Mouse (Mus musculus): ENCODE data around the gene Nhp2. TPM values are rescaled to one million over a fixed set of nuclear protein-coding genes. Genes with fewer than 3 reads are reported as not detected.

Nhp2 gene
- polyA plus RNA-seq, 1 experiment from 2014 or later: 99.6 TPM

GRCm38 (mm10) chr11:51643761-51644160 lies 24.2 kb downstream of the Nhp2 start:
- Histone ChIP-seq H3K4me3 (no peak overlapping the region), H3K36me3 (peaks cover 9% of the 10 kb centered on the region), H3K9me3 (no peaks in the 10 kb centered on the region), H3K4me1 (replicated peaks) (peaks cover 32% of the 10 kb centered on the region), H3K27ac (peak overlapping the region; percentile 48; the same call in 1 of the 2 replicates), H3K9ac (0 out of 2 replicates have a peak overlapping the region, but pooled peaks have one; percentile 8), H3K27me3 (0 out of 2 replicates have a peak, but pooled peaks cover under 1% of the 10 kb centered on the region), H3K4me2 (no peak overlapping the region)
- 47% methylated on average over 15 of the region's 15 CpGs for WGBS
- ATAC-seq (ENCODE audit: low FRiP score): no peak

DNA sequence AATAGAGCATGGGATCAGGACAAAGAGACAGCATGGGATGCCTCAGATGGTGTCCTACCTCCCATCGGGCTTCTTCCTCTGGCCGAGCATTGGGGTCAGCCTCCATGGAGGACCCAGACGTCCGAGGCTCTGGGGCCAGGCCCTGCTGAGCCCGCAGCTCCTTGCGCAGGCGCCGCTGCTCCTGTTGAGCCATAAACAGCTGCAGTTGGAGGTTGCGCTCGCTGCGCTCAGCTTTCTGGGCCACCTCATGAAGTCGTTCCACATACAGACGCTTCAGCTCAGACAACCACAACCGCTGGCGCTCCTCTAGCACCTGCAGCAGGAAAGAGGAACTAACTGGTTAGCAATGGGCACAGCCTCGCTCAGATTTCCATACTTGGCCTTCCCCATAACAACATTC lies 24.7 kb downstream of the Nhp2 start:
- 0 out of 2 replicates have a peak overlapping the region, but pooled peaks have one; percentile 8 for H3K9ac ChIP-seq
- peaks cover 9% of the 10 kb centered on the region for H3K36me3 ChIP-seq
- H3K27me3 ChIP-seq: peaks cover 5% of the 10 kb centered on the region
- no peak overlapping the region for H3K4me2 ChIP-seq
- 0 out of 2 replicates have a peak overlapping the region, but pooled peaks have one; percentile 48 for H3K27ac ChIP-seq
- H3K4me1 ChIP-seq (replicated peaks): peaks cover 36% of the 10 kb centered on the region
- WGBS: 79% methylated on average over 16 of the region's 16 CpGs
- no peak for ATAC-seq (ENCODE audit: low FRiP score)
- no peak overlapping the region for H3K4me3 ChIP-seq
- H3K9me3 ChIP-seq: no peaks in the 10 kb centered on the region

DNA sequence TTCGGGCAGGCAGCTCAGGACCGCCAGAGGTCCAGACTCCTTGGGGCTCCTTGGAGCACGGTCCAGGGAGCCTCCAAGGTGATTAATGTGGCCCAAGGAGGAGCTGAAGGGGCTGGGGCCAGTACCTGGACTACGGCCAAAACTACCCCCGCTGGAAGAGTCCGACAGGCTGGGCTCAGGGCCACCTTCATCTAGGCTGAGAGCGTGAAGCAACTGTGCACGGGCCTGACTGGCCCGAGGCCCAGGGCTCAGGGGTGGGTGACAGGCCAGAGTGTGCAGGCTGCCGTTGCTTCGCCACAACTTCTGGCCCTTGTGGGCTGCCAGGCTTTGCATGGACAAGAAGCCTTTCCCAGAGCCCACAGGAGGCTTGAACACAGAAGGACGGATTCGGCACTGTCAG lies 25.8 kb downstream of the Nhp2 start:
- no peak overlapping the region for H3K9ac ChIP-seq
- H3K27ac ChIP-seq: no peak overlapping the region
- peaks cover 15% of the 10 kb centered on the region for H3K27me3 ChIP-seq
- WGBS: 85% methylated on average over 13 of the region's 13 CpGs
- H3K9me3 ChIP-seq: no peaks in the 10 kb centered on the region
- ATAC-seq (ENCODE audit: low FRiP score): no peak
- H3K36me3 ChIP-seq: peaks cover 9% of the 10 kb centered on the region
- peaks cover 47% of the 10 kb centered on the region for H3K4me1 ChIP-seq (replicated peaks)
- no peak overlapping the region for H3K4me3 ChIP-seq
- no peak overlapping the region for H3K4me2 ChIP-seq

- Histone ChIP-seq H3K4me2 (no peak overlapping the region), H3K9ac (no peak overlapping the region), H3K27me3 (peaks cover 21% of the 10 kb centered on the region), H3K4me3 (no peak overlapping the region), H3K9me3 (no peaks in the 10 kb centered on the region), H3K36me3 (peaks cover 9% of the 10 kb centered on the region), H3K27ac (no peak overlapping the region), H3K4me1 (replicated peaks) (peaks cover 56% of the 10 kb centered on the region)
- WGBS: 83% methylated on average over 7 of the region's 7 CpGs
- no peak for ATAC-seq (ENCODE audit: low FRiP score)
These were observed 26.7 kb downstream of the Nhp2 start for GRCm38 (mm10) chr11:51646245-51646644.

DNA sequence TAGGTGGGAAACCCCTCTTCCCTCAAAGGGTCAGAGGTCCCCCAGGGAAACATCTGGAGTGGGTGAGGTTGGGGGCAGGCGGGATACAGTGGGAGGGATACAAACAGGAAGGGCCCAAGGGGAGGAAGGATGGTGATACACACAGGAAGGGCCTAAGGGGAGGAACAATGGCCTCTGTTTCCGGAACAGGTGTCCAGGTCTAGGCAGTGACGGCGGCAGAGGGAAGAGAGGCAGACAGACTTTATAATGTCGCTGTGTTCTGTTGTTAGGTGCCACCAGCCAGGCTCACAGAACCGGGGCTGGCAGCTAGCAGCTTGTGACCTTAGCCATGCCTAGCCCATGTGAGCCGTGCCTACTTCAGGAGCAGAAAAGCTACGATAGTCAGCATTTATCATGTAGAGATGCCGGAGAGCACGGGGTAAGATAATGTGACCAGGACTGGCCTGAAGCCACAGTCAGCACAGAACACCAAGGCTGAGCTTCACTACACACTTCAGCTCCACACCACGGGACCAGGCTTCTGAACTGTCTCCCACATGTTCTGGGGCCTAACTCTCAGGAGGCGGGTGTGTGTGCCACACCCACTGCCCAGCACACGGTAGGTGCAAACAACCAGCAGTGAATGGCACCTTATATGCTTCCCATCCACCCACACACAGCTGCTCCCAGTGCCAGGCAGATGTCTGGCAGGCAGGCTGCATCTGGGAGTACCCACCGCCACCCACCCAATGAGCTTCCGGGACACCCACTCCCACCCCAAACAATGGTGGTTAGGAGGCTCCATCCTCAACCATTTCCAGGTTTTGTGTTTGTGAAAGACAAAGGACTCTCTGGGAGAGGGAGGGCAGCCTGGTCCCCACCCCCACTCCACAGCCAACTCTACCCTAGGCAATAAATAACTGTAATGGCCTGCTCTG lies 27.5 kb downstream of the Nhp2 start:
- peaks cover 56% of the 10 kb centered on the region for H3K4me1 ChIP-seq (replicated peaks)
- WGBS: 80% methylated on average over 15 of the region's 15 CpGs
- H3K9ac ChIP-seq: no peak overlapping the region
- H3K27ac ChIP-seq: peak overlapping the region; percentile 23
- H3K36me3 ChIP-seq: peaks cover 9% of the 10 kb centered on the region
- H3K27me3 ChIP-seq: peaks cover 21% of the 10 kb centered on the region
- no peak for ATAC-seq (ENCODE audit: low FRiP score)
- H3K9me3 ChIP-seq: no peaks in the 10 kb centered on the region
- H3K4me3 ChIP-seq: no peak overlapping the region
- no peak overlapping the region for H3K4me2 ChIP-seq

DNA sequence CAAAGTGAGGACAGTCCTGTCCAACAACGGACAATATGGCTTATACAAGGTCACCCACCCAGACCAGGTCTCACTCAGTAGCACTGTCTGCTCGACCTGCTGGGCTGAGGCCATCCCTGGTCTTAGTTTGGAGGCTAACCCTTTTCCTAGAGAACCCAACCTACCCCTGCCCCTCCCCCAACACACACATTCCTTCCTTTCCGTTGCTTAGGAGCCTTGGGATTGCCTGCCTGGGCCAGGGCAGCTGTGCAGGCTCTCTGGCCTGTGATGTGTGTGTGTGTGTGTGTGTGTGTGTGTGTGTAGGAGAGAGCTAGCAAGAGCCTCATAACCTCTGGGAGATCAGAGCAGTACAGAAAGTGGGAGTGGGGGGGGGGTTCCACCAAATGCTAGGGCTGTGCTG lies 29.0 kb downstream of the Nhp2 start:
- H3K4me1 ChIP-seq (replicated peaks): peaks cover 54% of the 10 kb centered on the region
- H3K4me3 ChIP-seq: 0 out of 2 replicates have a peak overlapping the region, but pooled peaks have one; percentile 67
- peak overlapping the region; percentile 91 for H3K4me2 ChIP-seq
- H3K9me3 ChIP-seq: no peaks in the 10 kb centered on the region
- peak; percentile 30; the same call in 1 of the 2 replicates for ATAC-seq (ENCODE audit: low FRiP score)
- peaks cover 7% of the 10 kb centered on the region for H3K36me3 ChIP-seq
- WGBS: 3% methylated on average over 3 of the region's 3 CpGs
- H3K27me3 ChIP-seq: peaks cover 25% of the 10 kb centered on the region
- peak overlapping the region; percentile 81; the same call in 1 of the 2 replicates for H3K9ac ChIP-seq
- H3K27ac ChIP-seq: peak overlapping the region; percentile 55

- Histone ChIP-seq H3K4me1 (replicated peaks) (peaks cover 47% of the 10 kb centered on the region), H3K36me3 (peaks cover 4% of the 10 kb centered on the region; the same call in 1 of the 2 replicates), H3K4me3 (peak overlapping the region; percentile 67), H3K27ac (peak overlapping the region; percentile 55), H3K9ac (peak overlapping the region; percentile 81), H3K4me2 (peak overlapping the region; percentile 91), H3K27me3 (peaks cover 28% of the 10 kb centered on the region), H3K9me3 (no peaks in the 10 kb centered on the region)
- 23% methylated on average over 11 of the region's 11 CpGs for WGBS
- ATAC-seq (ENCODE audit: low FRiP score): no peak
These were observed 29.8 kb downstream of the Nhp2 start for GRCm38 (mm10) chr11:51649111-51649888.

DNA sequence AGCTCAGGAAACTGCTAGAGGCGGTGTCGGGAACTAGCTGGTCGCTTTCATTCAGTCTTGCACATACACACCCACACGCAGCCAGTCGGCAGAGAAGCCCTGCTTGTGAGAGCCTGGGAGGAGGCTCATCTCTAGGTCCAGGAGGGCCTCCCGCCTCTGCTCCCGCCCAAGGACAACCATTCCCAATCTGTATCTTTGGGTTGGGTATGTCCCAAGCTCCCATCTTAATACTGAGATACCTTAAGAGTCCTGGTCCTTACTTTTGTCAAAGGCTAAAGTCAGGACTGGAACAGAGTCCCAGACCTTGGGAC lies 30.3 kb downstream of the Nhp2 start:
- H3K9ac ChIP-seq: peak overlapping the region; percentile 81

GRCm38 (mm10) chr11:51650261-51650660 lies 30.7 kb downstream of the Nhp2 start:
- ATAC-seq (ENCODE audit: low FRiP score): 0 out of 2 replicates have a peak, but pooled peaks have one; percentile 11
- Histone ChIP-seq H3K27ac (no peak overlapping the region; the same call in 1 of the 2 replicates), H3K4me1 (replicated peaks) (peaks cover 45% of the 10 kb centered on the region), H3K9ac (peak overlapping the region; percentile 81), H3K9me3 (no peaks in the 10 kb centered on the region), H3K36me3 (peaks cover 2% of the 10 kb centered on the region; the same call in 1 of the 2 replicates), H3K4me2 (peak overlapping the region; percentile 91), H3K27me3 (peaks cover 28% of the 10 kb centered on the region), H3K4me3 (peak overlapping the region; percentile 67)
- WGBS: under 1% methylated on average over 30 of the region's 30 CpGs

More for the DNA sequence above, 30.3 kb downstream of the Nhp2 start:
- H3K9me3 ChIP-seq: no peaks in the 10 kb centered on the region
- peak overlapping the region; percentile 91 for H3K4me2 ChIP-seq
- peaks cover 4% of the 10 kb centered on the region; the same call in 1 of the 2 replicates for H3K36me3 ChIP-seq
- H3K27me3 ChIP-seq: peaks cover 28% of the 10 kb centered on the region
- peak overlapping the region; percentile 55; the same call in 1 of the 2 replicates for H3K27ac ChIP-seq
- ATAC-seq (ENCODE audit: low FRiP score): no peak
- peak overlapping the region; percentile 67 for H3K4me3 ChIP-seq
- H3K4me1 ChIP-seq (replicated peaks): peaks cover 46% of the 10 kb centered on the region
- 7% methylated on average over 7 of the region's 7 CpGs for WGBS

DNA sequence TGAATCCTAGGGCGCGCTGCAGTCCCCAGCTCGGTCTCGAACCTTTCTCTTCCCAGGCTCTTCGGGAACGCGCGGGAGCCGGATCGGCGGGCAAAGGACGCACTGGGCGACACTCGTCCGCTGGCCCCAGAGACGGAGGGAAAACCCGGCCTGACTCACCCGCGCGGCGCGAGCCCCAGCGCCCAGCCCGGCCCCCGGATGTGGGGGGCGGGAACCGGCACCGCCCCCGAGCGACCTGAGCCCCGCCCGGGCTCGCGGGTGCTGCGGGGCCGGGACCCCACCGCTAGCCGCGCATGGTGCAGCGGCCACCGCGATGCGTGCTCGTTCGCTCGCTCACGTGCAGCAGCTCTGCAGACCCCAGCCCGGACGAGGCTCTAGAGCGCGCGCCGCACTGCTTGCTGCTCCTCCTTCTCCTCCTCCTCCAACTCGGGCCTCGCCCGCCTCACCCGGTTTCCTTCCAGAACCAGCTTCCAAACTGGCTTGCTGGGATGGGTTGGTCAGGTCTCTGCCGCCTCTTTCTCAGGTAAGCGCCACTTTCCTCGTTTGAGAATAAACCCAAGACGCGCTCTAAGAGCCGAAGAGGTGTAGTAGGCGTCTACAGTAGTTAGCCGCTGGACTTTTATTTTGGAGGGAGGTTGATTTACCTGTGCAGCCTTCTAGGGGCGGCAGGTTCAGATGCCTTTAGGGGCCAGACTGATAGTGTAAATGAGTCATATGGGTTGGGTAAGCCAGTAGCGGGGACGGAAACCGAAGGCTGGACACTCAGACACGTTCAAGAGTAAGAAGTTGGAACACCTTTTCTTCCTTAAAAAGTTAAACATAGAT lies 31.4 kb downstream of the Nhp2 start, which contains the start of the genes N4bp3 and D930048N14Rik:
Gene N4bp3, minus strand, starts transcription at position 152 of the 825 bp plus-strand sequence.
Gene D930048N14Rik, plus strand, starts transcription at position 264 of the 825 bp plus-strand sequence.
- Histone ChIP-seq H3K27ac (peak within 1 kb of the TSS; percentile 55; the same call in 1 of the 2 replicates), H3K4me3 (peak within 1 kb of the TSS; percentile 67), H3K36me3 (no peaks in the 10 kb centered on the region), H3K27me3 (peaks cover 28% of the 10 kb centered on the region), H3K4me2 (peak within 1 kb of the TSS; percentile 91), H3K9me3 (no peaks in the 10 kb centered on the region), H3K4me1 (replicated peaks) (peaks cover 41% of the 10 kb centered on the region), H3K9ac (peak within 1 kb of the TSS; percentile 81)
- ATAC-seq (ENCODE audit: low FRiP score): peak; percentile 71
- 2% methylated on average over 70 of the region's 70 CpGs for WGBS

DNA sequence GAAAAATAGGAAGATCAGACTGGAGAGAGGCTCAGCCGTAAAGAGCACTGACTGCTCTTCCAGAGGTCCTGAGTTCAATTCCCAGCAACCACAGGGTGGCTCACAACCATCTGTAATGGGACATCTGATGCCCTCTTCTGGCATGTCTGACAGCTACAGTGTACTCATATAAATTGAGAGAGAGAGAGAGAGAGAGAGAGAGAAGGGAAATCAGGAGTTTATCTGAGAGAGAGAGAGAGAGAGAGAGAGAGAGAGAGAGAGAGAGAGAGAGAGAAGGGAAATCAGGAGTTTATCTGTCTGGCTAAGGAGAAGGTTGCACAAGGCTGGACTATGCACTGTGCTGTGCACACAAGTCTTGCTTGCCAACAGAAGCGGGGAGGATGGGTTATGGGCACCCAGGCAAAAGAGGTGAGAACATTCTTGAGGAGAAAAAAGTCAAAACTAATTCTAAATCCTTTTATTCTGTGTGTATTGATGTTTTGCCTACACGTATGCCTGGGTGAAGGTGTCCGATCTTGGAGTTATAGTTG lies 33.4 kb downstream of the Nhp2 start:
- WGBS: 93% methylated on average over 4 of the region's 4 CpGs
- no peak for ATAC-seq (ENCODE audit: low FRiP score)
- H3K4me1 ChIP-seq (replicated peaks): peaks cover 31% of the 10 kb centered on the region
- H3K4me2 ChIP-seq: no peak overlapping the region
- H3K36me3 ChIP-seq: no peaks in the 10 kb centered on the region
- H3K4me3 ChIP-seq: no peak overlapping the region
- peaks cover 28% of the 10 kb centered on the region for H3K27me3 ChIP-seq
- H3K9ac ChIP-seq: no peak overlapping the region
- no peaks in the 10 kb centered on the region for H3K9me3 ChIP-seq
- no peak overlapping the region for H3K27ac ChIP-seq

Measured in hindbrain, embryonic 13.5 days (tissue).